9 mouse cellular contexts compared by ENCODE assay signal in the genomic region with DNA sequence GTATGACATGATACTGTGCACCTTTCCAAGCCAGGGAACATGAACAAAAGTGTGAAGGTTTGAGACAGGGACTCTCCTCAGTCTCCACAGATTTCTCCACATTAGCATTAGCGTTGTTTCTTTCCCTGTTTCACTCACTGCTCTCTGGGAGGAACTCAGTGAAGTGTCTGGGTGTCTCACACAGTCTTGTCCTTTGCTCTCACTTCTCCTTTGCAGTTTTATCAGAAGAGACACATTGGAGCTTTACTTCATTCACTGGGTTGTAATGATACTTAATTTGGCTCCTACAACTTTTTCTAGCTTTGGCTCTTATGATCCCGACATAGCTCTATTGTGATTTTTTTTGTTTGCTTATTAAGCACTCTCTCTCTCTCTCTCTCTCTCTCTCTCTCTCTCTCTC.
"Had no signal": no experiment of that assay in that cellular context is flagged by ENCODE, and none has a peak within 500 bp of the region (broad histone marks: within the 10 kb centered on the region; RNA-seq: fewer than 3 reads in every experiment).

No protein-coding gene starts in this region.

- H3K36me3 ChIP-seq: limb, embryonic 10.5 days; liver, embryonic 13.5 days; midbrain, embryonic 15.5 days; neural tube, embryonic 13.5 days had no signal

- ATAC-seq: midbrain, embryonic 15.5 days had no signal

- DNase-seq: kidney, adult 18-20 months; liver, embryonic 13.5 days; liver, postnatal 0 days; right cerebral cortex, postnatal 14 days had no signal

- H3K27ac ChIP-seq: left cerebral cortex, adult 2 months; limb, embryonic 10.5 days; liver, embryonic 13.5 days; midbrain, embryonic 15.5 days had no signal

- H3K4me3 ChIP-seq: left cerebral cortex, adult 2 months; limb, embryonic 10.5 days; liver, embryonic 13.5 days; midbrain, embryonic 15.5 days; neural tube, embryonic 13.5 days had no signal

- H3K4me2 ChIP-seq: liver, embryonic 13.5 days; midbrain, embryonic 11.5 days; midbrain, embryonic 15.5 days; neural tube, embryonic 13.5 days had no signal

- H3K27me3 ChIP-seq: liver, embryonic 13.5 days; midbrain, embryonic 15.5 days; neural tube, embryonic 13.5 days had no signal

- H3K9ac ChIP-seq: liver, embryonic 13.5 days; liver, postnatal 0 days; midbrain, embryonic 15.5 days; neural tube, embryonic 13.5 days had no signal

- H3K9me3 ChIP-seq: limb, embryonic 10.5 days; liver, embryonic 13.5 days; midbrain, embryonic 15.5 days; neural tube, embryonic 13.5 days had no signal
